Mouse (Mus musculus): ENCODE results near the gene Gps2. TPM values are rescaled to one million over a fixed set of nuclear protein-coding genes. Genes with fewer than 3 reads are reported as not detected.

Gene Gps2
- polyA plus RNA-seq, 1 experiment from 2014 or later: 70.3 TPM

DNA sequence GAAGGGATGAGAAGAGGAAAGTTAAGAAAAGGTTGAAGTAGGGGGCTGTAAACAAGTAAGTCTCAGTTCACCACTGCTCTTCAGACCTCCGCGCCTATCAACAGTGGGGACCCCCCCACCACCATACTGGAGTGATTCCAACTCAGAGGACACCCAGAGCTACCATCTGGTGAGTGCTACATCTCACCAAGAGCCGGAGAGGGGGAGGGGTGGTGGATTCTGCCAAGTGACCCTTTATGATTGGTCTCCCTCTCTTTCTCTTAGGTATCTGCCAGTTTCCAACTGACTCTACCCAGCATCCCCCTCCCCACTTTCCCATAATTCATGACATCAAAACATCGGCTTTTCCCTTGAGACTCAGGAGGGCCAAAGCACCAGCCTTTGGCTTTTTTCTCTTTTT lies 27.3 kb downstream of the Gps2 start:
- H3K4me1 ChIP-seq (ENCODE audit: control insufficient read depth, insufficient read depth, low read length): 0 out of 2 replicates have a peak, but pooled peaks cover 2% of the 10 kb centered on the region
- no peak overlapping the region for H3K27ac ChIP-seq (ENCODE audit: low read length)
- H3K4me2 ChIP-seq (ENCODE audit: low read length): no peak overlapping the region
- H3K9ac ChIP-seq (ENCODE audit: low read depth, low read length): no peak overlapping the region
- peaks cover 19% of the 10 kb centered on the region for H3K27me3 ChIP-seq (ENCODE audit: control insufficient read depth, insufficient read depth, low read depth, low read length)
- ATAC-seq: no peak
- no peaks in the 10 kb centered on the region for H3K36me3 ChIP-seq (ENCODE audit: control insufficient read depth, insufficient read depth, low read length)
- 82% methylated on average over 4 of the region's 4 CpGs for WGBS
- H3K9me3 ChIP-seq (replicated peaks; ENCODE audit: control insufficient read depth, low read length, poor library complexity, severe bottlenecking): no peaks in the 10 kb centered on the region
- no peak overlapping the region for H3K4me3 ChIP-seq (ENCODE audit: low read depth, low read length)

DNA sequence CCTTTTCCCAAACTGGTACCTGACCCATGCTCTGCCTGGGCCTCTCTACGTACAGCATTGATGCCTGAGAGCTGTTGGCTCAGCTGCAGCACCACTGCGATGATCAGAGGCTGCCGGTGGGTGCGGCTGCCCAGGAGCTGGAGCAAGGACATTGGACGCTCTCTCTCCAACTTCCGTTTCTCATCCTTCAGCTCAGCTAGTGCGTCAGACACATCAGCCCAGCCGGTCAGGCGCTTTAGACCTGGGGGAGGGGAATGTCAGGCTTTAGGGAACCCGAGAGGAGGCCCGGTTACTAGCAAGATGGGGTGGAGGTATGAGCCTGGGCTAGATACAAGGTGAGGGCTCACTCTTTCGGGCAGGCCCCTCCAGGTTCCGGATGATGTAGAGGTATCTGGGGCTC lies 31.5 kb downstream of the Gps2 start:
- Histone ChIP-seq H3K27me3 (ENCODE audit: control insufficient read depth, insufficient read depth, low read depth, low read length) (peaks cover 8% of the 10 kb centered on the region), H3K9ac (ENCODE audit: low read depth, low read length) (no peak overlapping the region), H3K4me3 (ENCODE audit: low read depth, low read length) (no peak overlapping the region), H3K4me2 (ENCODE audit: low read length) (no peak overlapping the region), H3K4me1 (ENCODE audit: control insufficient read depth, insufficient read depth, low read length) (peaks cover 2% of the 10 kb centered on the region; the same call in 1 of the 2 replicates), H3K27ac (ENCODE audit: low read length) (no peak overlapping the region), H3K9me3 (replicated peaks; ENCODE audit: control insufficient read depth, low read length, poor library complexity, severe bottlenecking) (no peaks in the 10 kb centered on the region), H3K36me3 (ENCODE audit: control insufficient read depth, insufficient read depth, low read length) (no peaks in the 10 kb centered on the region)
- no peak for ATAC-seq
- 81% methylated on average over 13 of the region's 13 CpGs for WGBS

DNA sequence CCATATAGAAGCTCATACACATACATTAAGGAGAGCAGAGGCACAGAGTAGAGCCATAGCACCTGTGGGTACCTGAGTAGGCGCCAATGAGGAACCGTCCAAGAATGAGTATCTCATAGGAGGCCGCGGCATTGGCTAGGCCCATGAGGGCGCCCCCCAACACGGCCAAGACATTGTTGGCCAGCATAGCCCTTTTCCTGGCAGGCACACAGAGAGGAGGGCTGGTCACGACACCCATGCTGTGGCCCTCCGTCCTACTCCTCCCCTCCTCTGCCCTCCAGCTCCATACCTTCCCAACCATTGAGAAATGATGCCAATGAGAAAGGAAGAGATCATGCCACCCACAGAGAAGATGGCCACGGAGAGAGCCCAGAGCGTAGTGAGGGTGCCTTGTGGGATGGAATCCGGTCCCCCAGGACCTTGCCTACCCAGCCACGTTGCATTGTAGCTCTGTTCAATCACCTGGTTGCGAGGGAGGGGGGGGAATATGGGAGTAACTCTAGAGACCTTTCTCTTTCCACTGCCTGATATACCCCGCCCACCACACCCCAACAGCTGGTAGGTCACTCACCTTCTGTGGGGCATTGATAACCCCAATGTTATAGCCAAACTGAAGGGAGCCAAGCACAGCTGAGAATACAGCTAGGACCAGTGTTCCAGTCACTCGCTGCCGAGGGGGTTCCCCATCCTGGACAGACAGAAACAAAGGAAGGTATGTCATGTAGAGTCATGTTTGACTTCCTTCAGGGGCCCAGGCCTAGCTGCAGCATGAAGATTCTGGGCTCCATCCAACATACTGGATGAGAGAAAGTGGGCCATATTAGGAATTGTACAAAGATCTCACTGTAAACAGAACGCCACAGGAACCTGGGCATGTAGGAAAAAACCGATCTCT lies 32.6 kb downstream of the Gps2 start:
- Histone ChIP-seq H3K4me3 (ENCODE audit: low read depth, low read length) (no peak overlapping the region), H3K9ac (ENCODE audit: low read depth, low read length) (no peak overlapping the region), H3K9me3 (replicated peaks; ENCODE audit: control insufficient read depth, low read length, poor library complexity, severe bottlenecking) (no peaks in the 10 kb centered on the region), H3K4me1 (ENCODE audit: control insufficient read depth, insufficient read depth, low read length) (peaks cover 2% of the 10 kb centered on the region; the same call in 1 of the 2 replicates), H3K27me3 (ENCODE audit: control insufficient read depth, insufficient read depth, low read depth, low read length) (peaks cover 8% of the 10 kb centered on the region), H3K4me2 (ENCODE audit: low read length) (no peak overlapping the region), H3K36me3 (ENCODE audit: control insufficient read depth, insufficient read depth, low read length) (no peaks in the 10 kb centered on the region), H3K27ac (ENCODE audit: low read length) (no peak overlapping the region)
- 92% methylated on average over 18 of the region's 18 CpGs for WGBS
- no peak for ATAC-seq

DNA sequence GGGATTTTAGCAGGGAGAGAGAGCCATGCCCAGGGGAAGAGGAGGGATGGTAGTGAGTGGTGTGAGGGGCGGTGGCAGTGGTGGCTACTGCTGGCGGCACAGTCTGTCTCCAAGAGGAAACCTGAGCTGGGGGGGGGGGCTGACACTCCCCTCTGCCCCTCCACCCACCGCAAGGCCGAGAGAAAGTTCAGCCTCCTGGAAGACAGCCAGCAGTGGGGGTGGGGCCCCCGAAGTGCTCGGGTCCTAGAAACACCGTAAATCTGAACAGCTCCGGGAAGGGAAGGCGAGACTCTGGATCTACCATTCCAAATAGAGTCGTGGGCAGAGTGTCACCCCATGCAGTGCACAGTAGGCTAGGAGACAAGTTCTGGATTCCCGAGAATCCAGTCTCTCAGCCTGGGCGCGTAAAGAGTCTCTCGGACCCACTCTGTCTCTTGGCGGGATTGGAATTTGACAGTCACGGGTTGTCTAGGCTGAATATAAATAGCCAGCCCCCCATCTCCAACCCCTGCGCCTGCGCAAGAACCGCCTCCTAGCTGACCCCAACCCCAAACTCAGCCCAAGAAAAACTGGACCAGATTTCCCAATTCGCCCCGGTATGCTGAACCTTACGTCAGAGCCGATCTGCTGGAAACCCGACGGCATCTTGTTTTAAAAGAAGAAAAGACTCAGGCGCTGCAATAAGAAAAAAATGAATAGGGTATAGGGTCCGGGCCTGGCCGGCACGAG lies 33.8 kb downstream of the Gps2 start:
- WGBS: 2% methylated on average over 29 of the region's 29 CpGs
- Histone ChIP-seq H3K27ac (ENCODE audit: low read length) (no peak overlapping the region), H3K4me2 (ENCODE audit: low read length) (peak overlapping the region; percentile 60), H3K27me3 (ENCODE audit: control insufficient read depth, insufficient read depth, low read depth, low read length) (peaks cover 8% of the 10 kb centered on the region), H3K4me1 (ENCODE audit: control insufficient read depth, insufficient read depth, low read length) (peaks cover 2% of the 10 kb centered on the region; the same call in 1 of the 2 replicates), H3K9me3 (replicated peaks; ENCODE audit: control insufficient read depth, low read length, poor library complexity, severe bottlenecking) (no peaks in the 10 kb centered on the region), H3K4me3 (ENCODE audit: low read depth, low read length) (peak overlapping the region; percentile 44), H3K36me3 (ENCODE audit: control insufficient read depth, insufficient read depth, low read length) (no peaks in the 10 kb centered on the region), H3K9ac (ENCODE audit: low read depth, low read length) (peak overlapping the region; percentile 48; the same call in 1 of the 2 replicates)
- peak; percentile 52; the same call in 1 of the 2 replicates for ATAC-seq

DNA sequence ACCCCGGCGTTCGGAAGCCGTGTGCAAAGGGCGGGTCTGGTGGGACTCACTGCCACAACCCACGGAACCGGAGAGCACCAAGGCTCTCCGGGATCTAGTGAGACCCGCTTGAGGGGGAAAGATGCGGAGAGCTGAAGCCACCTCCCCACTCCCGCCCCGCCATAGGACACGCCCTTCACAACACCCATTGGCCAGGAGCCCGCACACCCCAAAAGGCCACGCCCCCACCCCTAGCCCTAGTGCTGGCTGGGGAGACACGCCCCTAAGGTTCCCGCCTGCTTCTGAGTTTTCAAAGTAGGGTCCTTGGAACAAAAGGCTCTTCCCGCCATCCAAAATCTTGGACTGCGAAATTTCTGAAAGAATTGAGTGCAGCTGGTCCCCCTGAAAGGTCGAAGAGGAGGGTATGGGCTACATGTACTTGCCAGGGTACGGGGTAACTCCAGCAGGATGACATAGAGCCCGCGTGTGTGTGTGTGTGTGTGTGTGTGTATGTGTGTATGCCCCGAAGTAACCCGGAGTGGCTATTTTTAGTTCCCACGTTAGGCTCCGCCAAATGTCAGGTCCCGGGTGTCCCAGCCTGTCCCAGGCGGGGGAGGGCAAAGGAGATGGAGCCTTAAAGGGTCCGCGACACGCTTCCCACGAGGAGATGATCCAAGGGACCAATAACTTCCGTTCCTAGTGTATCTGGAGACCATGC lies 34.5 kb downstream of the Gps2 start, which contains the start of gene Slc2a4:
Slc2a4 (minus strand) TSS at position 123 of the 697 bp plus-strand sequence.
- Histone ChIP-seq H3K36me3 (ENCODE audit: control insufficient read depth, insufficient read depth, low read length) (no peaks in the 10 kb centered on the region), H3K4me3 (ENCODE audit: low read depth, low read length) (peak within 1 kb of the TSS; percentile 44), H3K27me3 (ENCODE audit: control insufficient read depth, insufficient read depth, low read depth, low read length) (peaks cover 8% of the 10 kb centered on the region), H3K27ac (ENCODE audit: low read length) (no peak within 1 kb of the TSS), H3K9ac (ENCODE audit: low read depth, low read length) (peak within 1 kb of the TSS; percentile 48; the same call in 1 of the 2 replicates), H3K9me3 (replicated peaks; ENCODE audit: control insufficient read depth, low read length, poor library complexity, severe bottlenecking) (no peaks in the 10 kb centered on the region), H3K4me1 (ENCODE audit: control insufficient read depth, insufficient read depth, low read length) (peaks cover 2% of the 10 kb centered on the region; the same call in 1 of the 2 replicates), H3K4me2 (ENCODE audit: low read length) (peak within 1 kb of the TSS; percentile 60)
- peak; percentile 90 for ATAC-seq
- WGBS: under 1% methylated on average over 34 of the region's 34 CpGs

DNA sequence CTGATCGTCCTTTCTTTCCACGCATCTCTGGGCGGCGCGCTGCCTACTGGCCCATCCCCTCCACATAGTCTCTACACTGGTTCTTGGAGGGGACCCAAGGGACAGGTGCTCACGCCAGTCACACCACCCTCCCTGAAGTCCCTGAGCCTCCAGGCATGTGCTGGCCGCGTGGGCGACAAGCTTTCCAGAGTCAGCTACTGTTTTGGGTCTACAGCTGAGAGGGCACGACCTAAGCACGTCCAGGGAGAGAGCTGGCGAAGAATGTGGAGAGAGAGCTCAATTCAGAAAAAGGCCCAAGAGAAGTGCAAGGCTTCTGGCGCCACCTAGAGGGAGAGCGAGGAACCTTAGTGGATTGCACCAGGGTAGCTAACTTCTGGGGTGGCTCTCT lies 35.1 kb downstream of the Gps2 start:
- Histone ChIP-seq H3K4me1 (ENCODE audit: control insufficient read depth, insufficient read depth, low read length) (peaks cover 2% of the 10 kb centered on the region; the same call in 1 of the 2 replicates), H3K4me2 (ENCODE audit: low read length) (peak overlapping the region; percentile 60), H3K9ac (ENCODE audit: low read depth, low read length) (peak overlapping the region; percentile 43; the same call in 1 of the 2 replicates), H3K9me3 (replicated peaks; ENCODE audit: control insufficient read depth, low read length, poor library complexity, severe bottlenecking) (no peaks in the 10 kb centered on the region), H3K4me3 (ENCODE audit: low read depth, low read length) (peak overlapping the region; percentile 44), H3K36me3 (ENCODE audit: control insufficient read depth, insufficient read depth, low read length) (no peaks in the 10 kb centered on the region), H3K27ac (ENCODE audit: low read length) (no peak overlapping the region), H3K27me3 (ENCODE audit: control insufficient read depth, insufficient read depth, low read depth, low read length) (peaks cover 8% of the 10 kb centered on the region)
- ATAC-seq: peak; percentile 43; the same call in 1 of the 2 replicates
- WGBS: 0% methylated on average over 14 of the region's 14 CpGs

DNA sequence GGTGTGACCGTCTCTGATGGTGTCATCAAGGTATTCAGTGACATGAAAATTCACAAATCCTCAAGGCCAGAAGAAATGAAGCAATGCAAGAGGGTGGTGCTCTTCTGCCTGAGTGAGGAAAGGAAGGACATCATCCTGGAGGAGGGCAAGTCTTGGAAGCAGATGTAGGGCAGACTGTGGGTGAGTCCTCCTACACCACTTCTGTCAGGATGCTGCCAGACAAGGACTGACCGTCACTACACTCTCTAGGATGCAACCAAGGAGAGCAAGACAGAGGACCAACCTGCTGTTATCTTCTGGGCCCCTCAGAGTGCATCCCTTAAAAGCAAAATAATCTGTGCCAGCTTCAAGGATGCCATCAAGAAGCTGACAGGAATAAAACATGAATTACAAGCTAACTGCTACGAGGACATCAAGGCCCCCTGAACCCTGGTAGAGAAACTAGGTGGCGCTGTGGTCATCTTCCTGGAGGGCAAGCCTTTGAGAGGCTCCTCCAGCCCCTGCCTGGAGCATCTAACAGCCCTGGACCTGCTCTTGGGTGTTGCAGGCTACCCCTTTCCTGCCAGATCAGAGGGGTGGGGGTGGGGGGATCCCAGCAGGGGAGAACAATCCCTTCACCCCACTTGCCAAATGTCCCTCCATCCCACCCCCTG lies 37.2 kb downstream of the Gps2 start:
- no peaks in the 10 kb centered on the region for H3K36me3 ChIP-seq (ENCODE audit: control insufficient read depth, insufficient read depth, low read length)
- peaks cover 8% of the 10 kb centered on the region for H3K27me3 ChIP-seq (ENCODE audit: control insufficient read depth, insufficient read depth, low read depth, low read length)
- WGBS: 44% methylated on average over 4 of the region's 4 CpGs
- ATAC-seq: no peak
- H3K4me3 ChIP-seq (ENCODE audit: low read depth, low read length): no peak overlapping the region
- no peak overlapping the region for H3K4me2 ChIP-seq (ENCODE audit: low read length)
- no peaks in the 10 kb centered on the region for H3K9me3 ChIP-seq (replicated peaks; ENCODE audit: control insufficient read depth, low read length, poor library complexity, severe bottlenecking)
- no peak overlapping the region for H3K27ac ChIP-seq (ENCODE audit: low read length)
- H3K4me1 ChIP-seq (ENCODE audit: control insufficient read depth, insufficient read depth, low read length): peaks cover 2% of the 10 kb centered on the region; the same call in 1 of the 2 replicates
- H3K9ac ChIP-seq (ENCODE audit: low read depth, low read length): no peak overlapping the region

DNA sequence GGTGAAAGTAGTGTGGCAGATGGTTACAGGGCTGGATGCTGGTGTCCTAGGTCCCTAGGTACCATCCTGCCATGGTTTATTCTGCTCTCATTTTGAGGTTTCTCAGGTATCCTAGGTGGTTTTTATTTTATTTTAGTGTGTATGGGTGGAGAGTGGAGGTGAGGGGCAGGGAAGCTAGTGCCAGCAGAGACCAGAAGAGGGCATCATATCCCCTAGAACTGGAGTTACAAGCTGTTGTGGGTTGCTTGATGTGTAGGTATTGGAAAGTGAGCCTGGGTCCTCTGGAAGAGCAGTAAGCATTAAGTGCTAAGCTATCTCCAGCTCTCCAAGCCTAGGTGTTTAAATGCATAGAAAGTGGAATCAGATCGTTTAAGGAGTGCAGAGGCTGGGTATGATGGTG lies 38.6 kb downstream of the Gps2 start:
- ATAC-seq: no peak
- H3K27me3 ChIP-seq (ENCODE audit: control insufficient read depth, insufficient read depth, low read depth, low read length): peaks cover 8% of the 10 kb centered on the region
- no peak overlapping the region for H3K4me2 ChIP-seq (ENCODE audit: low read length)
- no peak overlapping the region for H3K27ac ChIP-seq (ENCODE audit: low read length)
- 50% methylated on average over 1 of the region's 1 CpGs for WGBS
- H3K4me1 ChIP-seq (ENCODE audit: control insufficient read depth, insufficient read depth, low read length): peaks cover 1% of the 10 kb centered on the region; the same call in 1 of the 2 replicates
- no peaks in the 10 kb centered on the region for H3K9me3 ChIP-seq (replicated peaks; ENCODE audit: control insufficient read depth, low read length, poor library complexity, severe bottlenecking)
- no peak overlapping the region for H3K4me3 ChIP-seq (ENCODE audit: low read depth, low read length)
- H3K36me3 ChIP-seq (ENCODE audit: control insufficient read depth, insufficient read depth, low read length): no peaks in the 10 kb centered on the region
- no peak overlapping the region for H3K9ac ChIP-seq (ENCODE audit: low read depth, low read length)

All from midbrain, embryonic 16.5 days (tissue).